Mouse (Mus musculus): Measurements from ENCODE around the gene Cst12.

GRCm38 (mm10) chr2:148806696-148807095, 17.5 kb downstream of the Cst12 start:
- TF ChIP-seq CTCF (conservative IDR thresholded peaks at IDR 0.05; ENCODE audit: low read length) (no peak), POU5F1 (IDR thresholded peaks at IDR 0.05; ENCODE audit: borderline replicate concordance, low read length) (no peak)
